Mouse (Mus musculus): ENCODE results near the gene Cacnb2. TPM values are rescaled to one million over a fixed set of nuclear protein-coding genes. Genes with fewer than 3 reads are reported as not detected.
"Not testable (repeated sequence)": the region's sequence is repeated elsewhere in the genome, so short reads cannot be mapped to it uniquely, and the experiment has no call there.

Cacnb2 gene
- polyA plus RNA-seq, 1 experiment from 2014 or later, result 0.27 TPM

DNA sequence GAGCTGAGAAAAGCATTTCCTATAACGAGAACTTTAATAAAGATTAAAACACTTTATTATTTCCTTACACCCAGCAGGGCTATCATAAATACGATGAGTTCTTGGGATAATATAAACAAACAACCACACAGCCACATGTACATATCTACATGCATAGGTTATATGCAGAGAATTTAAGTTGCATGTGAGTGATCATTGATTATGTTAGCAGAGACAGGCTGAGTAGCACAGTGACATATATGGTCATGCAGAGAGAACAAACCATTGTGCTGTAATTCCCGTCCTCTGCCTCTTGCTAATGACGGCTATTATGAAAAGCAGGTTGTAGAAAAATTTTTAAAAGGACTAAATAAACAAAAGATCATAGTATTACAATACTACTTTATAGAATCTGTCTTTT, 53.8 kb downstream of the Cacnb2 start:
- no peak for DNase-seq (ENCODE audit: low spot score)

DNA sequence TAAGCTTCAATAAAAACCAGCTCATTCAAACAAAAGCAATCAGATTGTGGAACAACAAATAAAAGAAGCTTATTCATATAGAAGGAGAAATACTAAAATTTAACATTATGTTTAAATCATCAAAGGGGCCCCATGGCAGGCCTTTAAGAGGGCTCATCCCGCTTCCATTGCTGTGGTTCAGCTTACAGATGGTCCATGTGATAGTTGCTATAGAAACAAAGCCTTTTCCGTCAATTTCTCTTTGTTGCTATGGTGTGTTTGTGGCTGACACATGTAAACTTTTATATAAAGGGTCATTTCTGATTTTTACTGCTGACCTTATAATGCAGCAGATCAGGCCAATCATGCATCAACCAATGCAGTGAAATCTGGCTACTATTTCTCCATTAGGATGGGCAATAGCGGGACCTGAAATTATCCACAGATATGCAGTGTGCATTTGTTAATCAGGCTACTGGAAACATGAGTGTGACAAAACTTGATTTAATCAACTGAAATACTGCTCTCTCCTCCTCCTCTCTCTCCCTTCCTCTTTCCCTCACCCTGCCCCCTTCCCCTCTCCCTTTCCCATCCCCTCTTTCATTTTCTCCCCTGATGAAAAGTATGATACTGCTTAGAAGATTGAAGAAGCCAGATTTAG, 54.4 kb downstream of the Cacnb2 start:
- no peak for DNase-seq (ENCODE audit: low spot score)

DNA sequence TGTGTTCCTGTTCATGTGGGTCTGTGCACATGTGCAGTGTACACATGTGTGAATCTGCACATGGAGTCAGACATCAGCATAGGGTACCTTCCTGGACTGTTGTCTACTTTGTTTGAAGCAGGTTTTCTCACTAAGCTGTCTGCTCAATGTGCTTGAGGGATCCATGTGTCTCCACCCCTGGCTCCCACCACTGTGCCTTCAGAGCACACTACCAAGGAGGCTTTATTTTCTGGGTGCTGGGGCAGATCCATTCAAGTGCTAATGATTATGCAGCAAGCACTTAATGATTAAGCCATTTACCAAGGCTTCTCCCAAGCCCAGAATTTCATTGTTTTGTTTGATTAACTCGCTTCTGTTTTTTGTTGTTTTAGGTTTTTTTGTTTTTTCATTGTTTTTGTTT, 62.3 kb downstream of the Cacnb2 start:
- DNase-seq (ENCODE audit: low spot score), result no peak

DNA sequence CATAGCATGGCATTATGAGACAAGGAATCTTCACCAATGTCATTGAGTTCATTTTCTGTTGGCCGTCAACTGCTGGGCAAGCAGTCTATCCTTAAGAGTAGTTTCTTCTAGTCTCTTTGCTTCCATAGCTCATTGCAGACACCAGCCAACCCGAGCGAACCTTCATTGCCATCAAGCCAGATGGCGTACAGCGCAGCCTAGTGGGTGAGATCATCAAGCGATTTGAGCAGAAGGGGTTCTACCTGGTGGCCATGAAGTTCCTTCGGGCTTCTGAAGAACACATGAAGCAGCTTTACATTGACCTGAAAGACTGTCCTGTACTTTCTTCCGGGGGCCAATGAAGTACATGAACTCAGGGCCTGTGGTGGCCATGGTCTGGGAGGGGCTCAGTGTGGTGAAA, 69.2 kb downstream of the Cacnb2 start:
- DNase-seq (ENCODE audit: low spot score), result no peak

DNA sequence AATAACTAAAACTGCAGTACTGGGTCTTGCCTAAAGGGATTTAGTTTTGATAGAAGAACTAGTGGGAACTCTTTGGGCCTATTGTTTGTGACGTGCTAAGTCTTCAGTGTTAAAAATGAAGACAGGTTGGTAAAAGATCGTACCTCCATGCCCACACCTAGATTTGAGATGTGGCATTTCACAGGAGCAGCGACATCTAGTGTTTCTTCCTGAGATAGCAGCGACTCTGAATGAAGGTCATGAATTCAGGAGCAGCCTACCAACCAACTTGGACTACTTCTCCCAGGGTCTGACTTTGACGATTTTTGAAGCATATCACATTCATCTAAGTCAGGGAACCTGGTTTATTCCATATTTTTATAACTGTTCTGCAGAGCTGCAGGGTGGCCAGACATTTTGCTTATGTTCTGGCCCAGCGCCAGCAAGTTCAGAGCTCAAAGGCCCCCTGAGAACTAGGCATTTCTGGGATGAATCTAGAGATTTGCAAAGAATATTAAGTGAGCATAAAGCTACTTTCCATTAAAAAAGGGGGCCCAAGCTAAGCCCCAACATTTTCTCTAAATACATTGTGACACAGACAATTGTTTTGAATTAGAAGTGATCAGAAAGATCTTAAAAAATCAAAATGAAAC, 74.1 kb downstream of the Cacnb2 start:
- peak; percentile 66 for DNase-seq (ENCODE audit: low spot score)

DNA sequence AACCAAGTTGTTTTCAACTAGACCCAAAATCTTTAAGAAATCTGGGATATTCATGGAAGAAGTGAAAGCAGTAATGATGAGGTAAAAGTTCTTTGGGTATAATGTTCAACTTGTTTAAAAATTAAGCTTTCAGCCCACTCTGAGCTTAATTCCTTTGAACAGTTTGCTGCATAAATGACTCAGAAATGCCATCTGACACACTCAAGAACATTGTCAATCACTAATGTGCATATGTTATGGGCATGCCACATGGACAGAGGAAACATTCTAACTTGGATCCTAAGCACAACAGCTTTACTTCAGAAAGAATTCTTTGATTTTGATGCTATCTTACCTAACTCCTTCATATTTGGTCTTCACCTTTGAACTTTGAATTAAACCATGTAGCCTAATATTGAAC, 81.3 kb downstream of the Cacnb2 start:
- DNase-seq (ENCODE audit: low spot score), result no peak

DNA sequence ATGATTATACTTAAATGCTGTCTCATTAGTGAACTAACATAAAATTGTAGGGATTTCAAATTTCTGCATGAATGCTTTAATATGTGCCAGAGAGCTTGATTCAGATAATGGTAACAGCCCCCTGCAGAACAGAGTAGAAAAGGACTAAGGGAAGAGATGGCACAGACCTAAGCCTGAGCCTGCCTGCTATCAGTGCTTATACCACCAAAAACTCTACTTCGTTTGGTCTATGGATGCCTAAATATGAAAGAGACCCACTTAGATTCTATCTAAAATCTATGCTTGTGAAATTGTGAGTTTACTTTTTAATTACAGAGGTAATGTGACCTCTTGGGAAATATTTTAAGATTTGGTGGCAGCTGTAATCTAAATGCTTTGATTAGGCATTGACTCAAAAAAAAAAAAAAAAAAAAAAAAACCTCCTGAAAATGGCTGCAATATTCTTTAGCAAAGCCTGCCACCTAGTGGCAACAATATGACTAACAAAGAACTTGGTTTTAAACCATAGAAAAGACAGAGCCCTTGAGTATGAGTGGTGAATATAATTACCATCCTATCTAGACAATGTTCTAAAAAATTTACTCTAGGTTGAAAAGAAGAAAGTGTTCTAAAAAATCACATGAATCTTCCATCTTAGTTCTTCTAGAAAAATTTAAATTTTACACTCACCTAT, 100.2 kb downstream of the Cacnb2 start:
- peak; percentile 41 for DNase-seq (ENCODE audit: low spot score)

DNA sequence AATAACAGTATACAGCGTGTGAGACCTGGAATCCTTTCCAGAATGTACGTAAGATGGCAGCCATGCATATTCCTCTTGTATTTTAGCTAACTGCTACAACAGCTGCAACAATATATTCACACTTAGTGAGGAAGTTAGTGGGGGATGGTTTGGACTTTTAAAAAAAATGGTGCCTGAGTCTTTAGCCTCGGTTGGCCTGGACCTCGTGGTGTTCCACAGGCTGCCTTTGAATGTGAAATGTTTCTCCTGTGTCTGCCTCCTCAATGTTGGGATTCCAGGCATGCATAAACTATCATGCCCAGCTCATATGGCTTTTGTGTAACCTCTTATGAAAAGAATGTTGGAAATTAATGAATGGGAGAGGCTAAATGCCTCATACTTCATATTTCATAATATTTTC, 100.8 kb downstream of the Cacnb2 start:
- DNase-seq (ENCODE audit: low spot score), result no peak

DNA sequence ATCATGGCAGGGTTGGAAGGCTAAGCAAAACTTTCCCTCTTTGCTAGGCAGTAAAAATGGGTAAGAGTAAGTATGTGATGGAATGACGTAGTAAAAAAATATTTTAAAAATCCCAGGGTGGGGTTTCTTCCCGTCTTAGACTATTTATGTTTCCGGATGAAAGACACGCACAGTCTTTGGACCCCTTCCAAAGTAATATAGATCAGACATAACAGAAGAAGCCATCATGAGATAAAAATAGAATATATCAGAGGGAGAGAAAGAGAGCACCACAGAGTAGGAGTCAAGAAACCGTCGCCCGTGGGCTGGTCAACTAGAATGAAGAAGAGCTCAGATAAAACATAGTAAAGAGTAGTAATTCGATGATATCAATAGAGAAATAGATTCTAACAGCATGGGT, 107.4 kb downstream of the Cacnb2 start:
- DNase-seq (ENCODE audit: low spot score), result no peak

DNA sequence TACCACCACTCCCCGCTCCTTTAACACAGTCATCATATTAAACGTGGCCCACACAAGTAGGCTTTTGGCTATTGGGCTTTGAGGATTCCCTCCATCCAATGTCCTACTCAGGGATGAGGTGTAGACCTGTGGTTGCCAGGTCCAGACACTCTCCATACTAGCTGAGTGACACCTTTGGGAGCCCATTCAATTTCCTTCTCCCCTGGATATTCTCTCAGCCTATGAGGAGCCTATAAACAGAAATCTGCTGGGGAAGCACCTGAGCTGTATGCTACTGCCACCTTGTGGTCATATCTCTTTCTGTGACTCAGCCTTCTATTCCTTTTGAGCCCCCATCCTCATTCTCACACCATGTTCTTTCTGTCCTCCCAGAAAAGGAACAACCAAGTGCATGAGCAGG, 108.9 kb downstream of the Cacnb2 start:
- peak; percentile 48 for DNase-seq (ENCODE audit: low spot score)

DNA sequence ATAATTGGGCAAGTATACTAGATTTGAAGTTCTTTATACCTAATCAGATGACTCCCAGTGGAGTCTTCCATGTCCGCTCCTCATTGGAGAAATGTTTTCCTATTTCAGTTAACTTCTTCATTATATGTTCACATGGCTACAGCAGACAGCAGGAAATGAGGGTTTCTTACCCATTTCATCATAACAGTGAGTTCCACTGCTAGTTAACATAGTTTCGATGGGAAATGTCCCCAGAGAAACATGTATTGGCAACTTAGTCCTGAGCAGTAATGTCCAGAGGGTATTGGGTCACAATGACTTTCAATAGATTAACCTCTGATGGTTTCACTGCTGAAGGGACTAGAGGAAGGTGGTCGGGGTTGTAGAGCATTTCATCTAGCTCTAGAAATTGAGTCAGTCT, 110.2 kb downstream of the Cacnb2 start:
- DNase-seq (ENCODE audit: low spot score), result no peak

DNA sequence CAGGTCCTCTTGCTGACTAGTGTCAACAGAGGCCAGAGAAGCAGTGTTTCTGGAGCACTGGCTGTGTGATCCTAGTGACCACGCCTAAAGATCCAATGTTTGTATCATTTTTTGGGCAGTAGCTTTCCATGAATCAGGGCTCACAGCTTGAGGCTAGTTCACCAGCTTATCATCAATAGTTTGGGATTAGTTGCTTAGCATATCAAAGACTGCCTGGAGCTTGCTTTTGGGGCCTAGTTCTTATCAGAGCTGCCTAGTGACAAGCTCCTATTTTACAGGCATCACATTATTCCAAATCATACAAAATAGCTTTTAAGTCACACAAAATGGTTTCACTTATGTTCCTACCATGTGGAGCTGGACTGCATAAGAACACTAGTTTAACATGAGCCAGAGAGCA, 113.8 kb downstream of the Cacnb2 start:
- no peak for DNase-seq (ENCODE audit: low spot score)

DNA sequence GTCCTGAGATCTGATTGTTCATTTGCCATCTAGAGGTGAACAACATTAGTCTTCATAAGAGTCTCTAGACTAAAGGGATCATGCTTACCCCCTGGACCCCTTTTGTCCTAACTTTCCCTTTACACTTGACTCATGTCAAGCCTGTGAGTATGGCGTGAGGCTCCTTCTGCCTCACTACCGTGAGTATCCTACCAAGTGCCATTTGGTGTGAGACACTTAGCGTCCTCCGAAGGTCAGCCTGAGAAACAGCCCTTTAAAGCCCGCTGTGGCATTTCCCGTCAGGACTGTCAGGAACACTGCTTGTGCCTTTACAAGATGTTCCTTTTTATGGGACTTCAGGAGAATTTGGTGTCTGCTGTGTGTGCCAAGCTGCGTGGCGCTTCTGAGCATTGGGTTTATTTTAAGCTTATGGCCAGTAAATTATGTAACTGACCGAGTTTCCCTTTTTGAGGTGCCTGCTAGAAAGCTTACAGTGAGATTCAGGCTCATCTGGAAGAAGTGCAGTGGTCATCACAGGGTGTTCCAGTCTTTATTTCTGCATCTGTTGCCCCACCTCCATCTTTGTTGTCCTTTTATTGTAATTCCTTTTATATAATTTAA, 116.3 kb downstream of the Cacnb2 start:
- no peak for DNase-seq (ENCODE audit: low spot score)

DNA sequence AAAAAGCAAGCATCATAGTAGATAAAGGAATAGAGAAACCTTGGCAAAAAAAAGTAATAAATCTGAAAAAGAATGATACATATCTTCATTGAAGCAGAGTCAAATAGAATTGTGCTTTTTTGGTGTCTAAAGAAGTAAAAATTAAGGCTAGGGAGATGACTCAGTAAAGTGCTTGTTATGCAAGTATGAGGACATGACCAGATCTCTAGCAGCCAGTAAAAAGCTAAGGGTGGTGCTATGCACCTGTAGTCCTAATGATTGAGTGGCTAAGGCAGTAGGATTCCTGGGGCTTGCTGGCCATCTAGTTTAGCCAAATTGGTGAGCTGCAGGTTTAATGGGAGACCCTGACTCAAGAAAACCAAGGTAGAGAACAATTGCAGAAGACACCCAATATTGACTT, 122.5 kb downstream of the Cacnb2 start:
- no peak for DNase-seq (ENCODE audit: low spot score)

DNA sequence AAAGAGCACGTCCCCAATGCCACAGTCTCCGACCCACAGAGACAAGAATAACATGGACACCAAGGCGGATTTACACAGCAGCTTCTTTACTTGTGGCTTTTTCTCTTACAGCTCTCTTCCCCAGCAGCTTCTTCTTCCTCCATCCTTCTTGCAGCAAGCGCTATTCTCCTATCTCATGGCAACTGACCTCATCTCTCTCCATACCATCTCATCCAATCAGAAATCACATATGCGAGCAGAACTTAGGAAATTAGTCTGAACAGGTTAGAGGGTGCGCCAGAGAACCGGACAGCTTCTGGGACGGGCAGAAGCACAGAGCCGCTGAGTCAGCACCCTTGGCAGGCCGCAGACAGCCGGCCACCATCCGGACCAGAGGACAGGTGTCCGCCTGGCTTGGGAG, 123.7 kb downstream of the Cacnb2 start:
- DNase-seq (ENCODE audit: low spot score), result not testable (repeated sequence)

DNA sequence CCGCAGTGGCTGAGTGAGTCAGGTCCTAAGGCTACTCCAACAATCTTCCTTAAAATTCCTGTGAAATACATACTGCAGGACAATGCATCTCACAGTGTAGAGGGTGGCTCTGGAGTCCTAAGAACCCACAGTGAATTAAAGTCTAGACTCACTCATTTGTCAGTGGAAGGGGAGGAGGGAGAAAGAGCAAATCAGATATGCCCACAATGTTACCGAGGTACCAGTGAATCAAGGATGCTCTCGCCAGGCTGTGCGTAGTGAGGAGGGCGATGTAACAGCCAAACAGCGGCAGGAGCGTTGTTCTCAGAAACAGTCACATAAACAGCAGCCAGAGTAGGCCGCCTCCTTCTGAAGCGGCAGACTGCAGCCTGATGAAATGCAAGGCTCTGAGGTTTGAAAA, 136.0 kb downstream of the Cacnb2 start:
- DNase-seq (ENCODE audit: low spot score), result no peak

DNA sequence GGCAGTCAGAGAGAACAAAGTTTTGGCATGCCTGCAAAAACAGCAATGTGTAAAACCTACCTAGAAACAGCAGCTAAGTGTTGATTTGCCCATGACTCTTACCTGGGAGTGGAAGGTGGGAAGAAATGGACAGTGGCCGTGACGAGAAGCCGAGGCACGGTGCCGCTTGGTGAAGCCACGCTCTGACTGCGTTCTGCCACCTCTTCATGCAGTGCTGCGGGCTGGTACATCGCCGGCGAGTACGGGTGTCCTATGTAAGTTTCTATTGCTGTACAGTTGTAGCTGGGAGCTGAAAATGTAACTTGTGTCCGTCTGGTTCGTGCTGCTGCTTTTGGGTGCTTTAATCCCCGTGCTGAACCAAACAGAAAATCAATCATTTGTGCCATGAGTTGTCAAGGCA, 136.6 kb downstream of the Cacnb2 start:
- DNase-seq (ENCODE audit: low spot score), result no peak

DNA sequence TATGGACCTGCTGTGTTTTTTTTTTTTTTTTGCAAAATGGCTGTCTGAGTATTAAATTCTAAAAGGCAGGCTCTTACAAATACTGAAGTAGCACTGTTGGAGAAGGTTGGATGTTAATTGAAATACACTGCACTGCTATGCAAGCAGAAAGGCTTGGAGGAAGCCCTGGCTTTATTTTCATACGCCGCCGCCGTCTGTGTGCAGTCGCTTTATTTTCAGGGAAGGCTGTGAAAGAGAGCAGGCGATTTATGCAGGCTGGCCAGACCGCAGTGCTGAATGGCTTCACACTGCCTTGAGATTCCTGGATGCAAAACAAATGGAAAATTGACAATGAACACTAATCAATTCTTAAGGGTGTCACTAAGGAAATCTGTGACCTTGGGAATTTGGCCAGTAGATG, 137.5 kb downstream of the Cacnb2 start:
- DNase-seq (ENCODE audit: low spot score), result no peak

DNA sequence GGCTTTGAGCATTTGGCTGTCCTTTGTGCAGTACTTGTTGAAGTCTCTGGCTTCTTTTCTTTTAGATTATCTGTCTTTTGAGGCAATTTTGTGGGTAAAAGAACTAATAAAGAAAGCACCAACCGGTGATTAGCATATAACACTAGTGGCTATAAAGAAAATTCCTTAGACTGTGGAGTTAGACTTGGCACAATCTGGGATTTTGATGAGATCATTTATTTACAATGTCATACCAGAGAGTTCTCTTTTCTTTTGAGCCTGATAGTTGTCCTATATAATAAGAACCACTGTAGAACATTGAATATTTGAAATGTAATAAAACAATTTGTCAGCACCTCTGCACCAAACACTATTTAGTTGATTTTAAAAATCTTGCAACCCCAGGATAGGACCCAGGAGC, 141.9 kb downstream of the Cacnb2 start:
- no peak for DNase-seq (ENCODE audit: low spot score)

DNA sequence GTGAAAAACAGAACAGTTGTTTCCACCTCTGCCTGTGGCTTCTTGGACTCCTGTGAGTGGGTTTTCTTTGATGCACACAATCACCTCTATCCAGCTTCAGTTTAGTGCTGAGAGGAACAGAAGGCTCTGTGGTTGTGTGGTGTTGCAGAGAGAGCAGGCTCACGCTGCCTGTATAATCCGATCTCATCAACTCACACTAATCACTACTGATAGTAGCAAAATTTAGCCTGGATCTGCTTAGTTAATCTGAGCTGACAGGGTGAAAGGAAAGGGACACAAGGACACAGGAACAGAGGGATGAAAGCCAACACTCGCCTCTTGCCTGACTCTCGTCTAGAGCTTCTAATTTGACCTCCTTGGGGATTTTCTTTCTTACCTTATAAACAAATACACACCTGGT, 160.0 kb downstream of the Cacnb2 start:
- DNase-seq (ENCODE audit: low spot score), result no peak

DNA sequence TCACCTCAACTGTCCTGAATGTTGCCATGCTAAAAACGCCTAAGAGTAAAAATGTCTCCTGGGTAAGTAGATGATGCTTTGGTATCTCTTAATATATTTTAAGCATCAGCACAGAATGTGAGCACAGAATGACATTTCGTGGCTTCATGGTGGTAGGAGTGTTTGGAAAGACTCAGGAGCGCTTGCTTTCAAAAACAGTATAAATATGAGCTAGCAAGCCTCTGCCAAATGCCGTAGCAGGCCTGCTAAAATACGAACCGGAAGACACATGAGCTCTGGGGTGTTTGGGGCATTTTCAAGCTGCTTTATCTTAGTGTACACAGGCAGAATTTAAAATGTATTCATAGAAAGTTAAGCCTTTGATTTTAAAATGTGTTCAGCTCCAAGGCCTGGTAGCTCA, 161.0 kb downstream of the Cacnb2 start:
- no peak for DNase-seq (ENCODE audit: low spot score)

DNA sequence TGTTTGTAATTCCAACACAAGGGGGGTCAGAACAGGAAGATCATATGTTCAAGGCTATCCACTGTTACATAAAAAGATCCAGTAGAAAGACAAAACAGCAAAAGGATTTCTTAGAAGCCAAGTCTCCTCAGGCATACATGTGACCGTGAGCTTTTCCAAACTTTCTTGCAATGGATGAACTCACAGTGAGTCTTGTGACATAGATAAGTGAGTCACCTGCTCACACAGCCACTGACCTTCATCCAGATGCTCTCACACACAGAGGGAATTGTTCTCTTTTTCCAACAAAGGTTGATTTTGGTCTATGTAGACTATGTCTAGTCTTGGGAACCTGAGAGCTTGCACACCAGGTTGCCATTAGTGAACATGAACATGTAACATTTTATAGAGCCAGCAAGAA, 166.6 kb downstream of the Cacnb2 start:
- DNase-seq (ENCODE audit: low spot score), result no peak

DNA sequence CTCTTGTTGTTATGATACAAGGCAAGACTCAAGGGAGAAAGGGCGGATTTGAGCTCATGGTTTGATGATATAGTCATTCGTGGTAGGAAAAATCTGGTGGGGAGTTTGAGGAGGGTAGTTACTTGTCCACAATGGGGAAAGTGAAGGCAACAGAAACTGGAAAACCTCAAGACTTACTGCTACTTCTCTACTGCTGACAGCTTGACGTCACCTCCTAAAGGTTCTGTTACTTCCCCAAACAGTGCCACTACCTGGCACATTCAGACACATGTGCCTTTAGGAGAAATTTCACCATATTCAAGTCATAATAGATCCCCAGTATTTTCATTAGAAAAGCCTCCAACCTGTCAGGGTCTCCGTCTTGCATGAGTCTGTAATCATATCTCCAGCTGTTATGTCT, 167.7 kb downstream of the Cacnb2 start:
- DNase-seq (ENCODE audit: low spot score), result no peak
